Mouse (Mus musculus) liver, embryonic 11.5 days (tissue): Measurements from ENCODE around the gene Coq4. TPM values are rescaled to one million over a fixed set of nuclear protein-coding genes. Genes with fewer than 3 reads are reported as not detected.
A peak's percentile ranks its signal among the peaks of the same experiment; 100 is the strongest.

Source experiments
- ATAC-seq: fragments of 200-750 bp; cut with Nextera tagmentation; replicated peaks from 2 replicates; pipeline ENCODE4 v1.8.0; 2017; ENCODE audit warnings: moderate number of reproducible peaks, mild to moderate bottlenecking, moderate TSS enrichment, moderate library complexity; ENCODE audit not compliant: low FRiP score
- DNase-seq: peaks from one replicate; pipeline ENCODE4 v3.0.0-alpha.2; 2017; ENCODE audit warnings: low spot score
- H3K27ac ChIP-seq: fragments of 300-500 bp; sonication (generic); 2 replicates; pipeline ENCODE4 v1.5.1; 2014; ENCODE audit warnings: mild to moderate bottlenecking, low read depth, low read length, control low read depth
- H3K27me3 ChIP-seq: fragments of 300-500 bp; sonication (generic); replicated peaks from 2 replicates; pipeline ENCODE4 v1.6.1; 2014; ENCODE audit warnings: low read length, mixed read lengths; ENCODE audit not compliant: control insufficient read depth, insufficient read depth
- H3K36me3 ChIP-seq: fragments of 300-500 bp; sonication (generic); 2 replicates; pipeline ENCODE4 v1.6.1; 2014; ENCODE audit warnings: mild to moderate bottlenecking, low read length, moderate library complexity, mixed read lengths; ENCODE audit not compliant: control insufficient read depth, insufficient read depth
- H3K4me1 ChIP-seq: fragments of 300-500 bp; sonication (generic); replicated peaks from 2 replicates; pipeline ENCODE4 v1.6.1; 2014; ENCODE audit warnings: low read length, mixed read lengths; ENCODE audit not compliant: control insufficient read depth, insufficient read depth
- H3K4me2 ChIP-seq: fragments of 300-500 bp; sonication (generic); 2 replicates; pipeline ENCODE4 v1.6.1; 2014; ENCODE audit warnings: mild to moderate bottlenecking, control low read depth, moderate library complexity
- H3K4me3 ChIP-seq: fragments of 300-500 bp; sonication (generic); 2 replicates; pipeline ENCODE4 v1.5.1; 2014; ENCODE audit warnings: low read depth, low read length, control low read depth
- H3K9ac ChIP-seq: fragments of 300-500 bp; sonication (generic); 2 replicates; pipeline ENCODE4 v1.6.1; 2014; ENCODE audit warnings: low read depth, low read length, control low read depth
- H3K9me3 ChIP-seq: fragments of 300-500 bp; sonication (generic); 2 replicates; pipeline ENCODE4 v1.6.1; 2016; ENCODE audit warnings: low read length, inconsistent platforms, mixed read lengths; ENCODE audit not compliant: control insufficient read depth
- WGBS: fragments of 180-500 bp; shearing (Covaris S2); extraction: QIAGEN DNeasy Blood & Tissue Kit; methylation state at CpG from one replicate; pipeline ENCODE4 v1.1.7; 2014; 5-methylcytosine and 5-hydroxymethylcytosine counted together
- polyA plus RNA-seq: library from polyadenylated mRNA; unstranded; fragments of >200 nt; fragmentation: Nextera tagmentation; extraction: Ambion mirVana; gene quantifications from 2 replicates; pipeline ENCODE4 v1.2.1, GENCODE M21; 2014

The Coq4 gene
- polyA plus RNA-seq, 1 experiment from 2014 or later, result 36.1 TPM

GRCm38 (mm10) chr2:29815678-29816371 lies 28.5 kb downstream of the Coq4 start:
- no peak for ATAC-seq

GRCm38 (mm10) chr2:29817426-29818232 lies 30.3 kb downstream of the Coq4 start:
- Histone ChIP-seq H3K4me1 (peaks cover 13% of the 10 kb centered on the region), H3K27ac (no peak overlapping the region), H3K9ac (no peak overlapping the region), H3K4me3 (no peak overlapping the region), H3K27me3 (no peaks in the 10 kb centered on the region), H3K36me3 (0 out of 2 replicates have a peak, but pooled peaks cover 2% of the 10 kb centered on the region), H3K4me2 (no peak overlapping the region), H3K9me3 (no peaks in the 10 kb centered on the region)
- ATAC-seq (peak; percentile 47), DNase-seq (peak; percentile 81)
- 37% methylated on average over 8 of the region's 8 CpGs for WGBS

More at GRCm38 (mm10) chr2:29815678-29816371, 28.5 kb downstream of the Coq4 start:
- 72% methylated on average over 11 of the region's 11 CpGs for WGBS
- DNase-seq, result no peak
- Histone ChIP-seq H3K9ac (no peak overlapping the region), H3K27ac (no peak overlapping the region), H3K27me3 (no peaks in the 10 kb centered on the region), H3K4me3 (no peak overlapping the region), H3K9me3 (no peaks in the 10 kb centered on the region), H3K36me3 (0 out of 2 replicates have a peak, but pooled peaks cover 2% of the 10 kb centered on the region), H3K4me1 (peaks cover 11% of the 10 kb centered on the region), H3K4me2 (no peak overlapping the region)

GRCm38 (mm10) chr2:29819363-29819762 lies 32.1 kb downstream of the Coq4 start:
- H3K27ac ChIP-seq, result peak overlapping the region; percentile 88; the same call in 1 of the 2 replicates
- DNase-seq (no peak), ATAC-seq (no peak)
- H3K4me3 ChIP-seq, result no peak overlapping the region
- peaks cover 13% of the 10 kb centered on the region for H3K4me1 ChIP-seq
- H3K36me3 ChIP-seq, result no peaks in the 10 kb centered on the region
- 32% methylated on average over 2 of the region's 2 CpGs for WGBS
- no peak overlapping the region for H3K9ac ChIP-seq
- H3K4me2 ChIP-seq, result peak overlapping the region; percentile 95
- no peaks in the 10 kb centered on the region for H3K27me3 ChIP-seq
- H3K9me3 ChIP-seq, result no peaks in the 10 kb centered on the region

GRCm38 (mm10) chr2:29820025-29820817 lies 32.9 kb downstream of the Coq4 start, which contains the start of gene Urm1:
TSS of gene Urm1 (plus strand) at chr2:29820075.
- H3K27me3 ChIP-seq, result no peaks in the 10 kb centered on the region
- peak within 1 kb of the TSS; percentile 88 for H3K27ac ChIP-seq
- H3K9ac ChIP-seq, result peak within 1 kb of the TSS; percentile 72
- DNase-seq, result peak; percentile 81
- H3K9me3 ChIP-seq, result no peaks in the 10 kb centered on the region
- peaks cover 13% of the 10 kb centered on the region for H3K4me1 ChIP-seq
- ATAC-seq, result peak; percentile 72
- no peaks in the 10 kb centered on the region for H3K36me3 ChIP-seq
- H3K4me3 ChIP-seq, result peak within 1 kb of the TSS; percentile 52
- peak within 1 kb of the TSS; percentile 95 for H3K4me2 ChIP-seq
- WGBS, result 2% methylated on average over 35 of the region's 35 CpGs

- Histone ChIP-seq H3K36me3 (no peaks in the 10 kb centered on the region), H3K27me3 (no peaks in the 10 kb centered on the region), H3K4me1 (peaks cover 15% of the 10 kb centered on the region), H3K4me2 (peak overlapping the region; percentile 83), H3K9me3 (no peaks in the 10 kb centered on the region), H3K4me3 (peak overlapping the region; percentile 97), H3K27ac (peak overlapping the region; percentile 89), H3K9ac (peak overlapping the region; percentile 84)
- WGBS, result 12% methylated on average over 11 of the region's 11 CpGs
- peak; percentile 20 for ATAC-seq
- DNase-seq, result no peak
Measured at GRCm38 (mm10) chr2:29826318-29826925, 39.1 kb downstream of the Coq4 start.

GRCm38 (mm10) chr2:29826926-29827708 lies 39.8 kb downstream of the Coq4 start:
- DNase-seq, result peak; percentile 95
- peaks cover 15% of the 10 kb centered on the region for H3K4me1 ChIP-seq
- peak overlapping the region; percentile 83 for H3K4me2 ChIP-seq
- ATAC-seq, result peak; percentile 98
- no peaks in the 10 kb centered on the region for H3K9me3 ChIP-seq
- no peaks in the 10 kb centered on the region for H3K27me3 ChIP-seq
- peak overlapping the region; percentile 84 for H3K9ac ChIP-seq
- H3K27ac ChIP-seq, result peak overlapping the region; percentile 89
- WGBS, result under 1% methylated on average over 48 of the region's 48 CpGs
- no peaks in the 10 kb centered on the region for H3K36me3 ChIP-seq
- peak overlapping the region; percentile 97 for H3K4me3 ChIP-seq

- Histone ChIP-seq H3K27ac (peak overlapping the region; percentile 49; the same call in 1 of the 2 replicates), H3K4me1 (peaks cover 15% of the 10 kb centered on the region), H3K4me2 (peak overlapping the region; percentile 73), H3K36me3 (no peaks in the 10 kb centered on the region), H3K9me3 (no peaks in the 10 kb centered on the region), H3K4me3 (peak overlapping the region; percentile 97), H3K9ac (peak overlapping the region; percentile 84), H3K27me3 (no peaks in the 10 kb centered on the region)
- DNase-seq (no peak), ATAC-seq (no peak)
- WGBS, result 2% methylated on average over 12 of the region's 12 CpGs
Measured at GRCm38 (mm10) chr2:29827709-29828024, 40.4 kb downstream of the Coq4 start.
